Mouse (Mus musculus) left cerebral cortex, postnatal 4 days (tissue): ENCODE measurements around the gene Cbfb. TPM values are rescaled to one million over a fixed set of nuclear protein-coding genes. Genes with fewer than 3 reads are reported as not detected.

Experiments used
- DNase-seq: peaks from one replicate; pipeline ENCODE4 v3.0.0-alpha.2; 2022
- intact Hi-C: fragments of 180-260 bp; cut with DNase I; formaldehyde crosslinking; loops from one replicate; pipeline ENCODE4 v1.15.1; 2025
- total RNA-seq, 2 experiments: library from RNA; stranded (reverse); gene quantifications; 2 replicates each; pipeline ENCODE4 v1.2.3; 2021

Cbfb gene
- total RNA-seq, 2 experiments from 2014 or later = 39.0 to 47.0 TPM

GRCm38 (mm10) chr8:105235206-105235605, 64.7 kb downstream of the Cbfb start:
- intact Hi-C loops = no loop called here

DNA sequence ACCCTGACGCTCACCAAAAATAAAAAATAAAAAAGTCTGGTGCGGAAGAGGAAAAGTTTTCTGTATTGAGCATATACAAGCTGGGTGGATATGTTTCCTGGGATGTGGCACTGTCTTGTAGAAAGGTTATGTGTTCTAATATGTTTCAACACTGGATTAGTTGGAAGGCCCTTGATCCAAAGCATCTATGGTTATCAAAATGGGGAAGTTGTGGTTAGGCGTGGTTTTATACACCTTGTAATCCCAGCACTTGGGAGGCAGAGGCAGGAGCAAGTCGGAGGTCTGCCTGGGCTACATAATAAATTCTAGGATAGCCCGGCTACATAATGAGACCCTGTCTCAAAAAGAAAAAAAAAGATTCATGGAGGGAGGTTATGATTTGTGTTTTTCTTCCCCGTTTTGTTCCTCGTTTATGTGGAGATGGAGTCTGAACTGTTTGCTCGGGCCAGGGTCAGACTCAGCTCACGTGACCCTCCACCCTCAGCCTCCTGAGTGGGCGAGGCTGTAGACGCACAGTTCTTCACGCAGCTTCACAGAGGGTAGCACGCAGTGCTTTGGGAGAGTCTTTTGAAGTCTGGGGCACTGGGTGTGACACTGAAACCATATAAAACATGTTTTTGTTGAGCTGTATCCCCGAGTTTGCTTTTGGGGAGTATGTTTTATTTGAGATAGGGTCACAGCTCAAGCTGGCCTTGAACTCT, 67.1 kb downstream of the Cbfb start:
- no peak for DNase-seq
- intact Hi-C loops = no loop called here

More at GRCm38 (mm10) chr8:105235206-105235605, 64.7 kb downstream of the Cbfb start:
- DNase-seq = no peak

- no peak for DNase-seq
- intact Hi-C loops = no loop called here
Observed at GRCm38 (mm10) chr8:105241016-105241415, 70.5 kb downstream of the Cbfb start.

DNA sequence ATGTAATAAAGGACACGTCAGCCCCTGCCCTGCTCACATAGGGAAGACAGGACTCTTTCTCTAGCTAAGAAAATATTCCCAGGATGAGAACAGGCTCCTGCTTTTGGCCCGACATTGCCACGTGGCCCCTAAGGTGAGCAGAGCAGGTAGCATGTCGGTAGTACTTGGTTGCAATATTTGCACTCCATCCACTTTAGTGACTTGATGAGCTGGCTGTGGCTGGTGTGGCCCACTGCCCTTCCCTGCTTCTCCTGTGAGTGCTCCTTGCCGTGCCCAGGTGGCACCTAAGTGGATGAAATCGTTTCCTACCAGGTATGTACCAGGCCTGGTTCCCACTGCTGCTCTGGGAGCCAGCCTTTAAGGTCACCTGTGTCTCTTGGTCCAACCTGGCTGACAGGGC, 81.5 kb downstream of the Cbfb start:
- no peak for DNase-seq
- intact Hi-C loops = no loop called here

GRCm38 (mm10) chr8:105252680-105253537, 82.4 kb downstream of the Cbfb start:
- intact Hi-C loops = no loop called here
- DNase-seq = no peak

- intact Hi-C loops = no loop called here
- DNase-seq = no peak
Observed at GRCm38 (mm10) chr8:105253766-105254151, 83.3 kb downstream of the Cbfb start.

GRCm38 (mm10) chr8:105254152-105254965, 83.9 kb downstream of the Cbfb start:
- intact Hi-C loops = no loop called here
- peak; percentile 95 for DNase-seq

DNA sequence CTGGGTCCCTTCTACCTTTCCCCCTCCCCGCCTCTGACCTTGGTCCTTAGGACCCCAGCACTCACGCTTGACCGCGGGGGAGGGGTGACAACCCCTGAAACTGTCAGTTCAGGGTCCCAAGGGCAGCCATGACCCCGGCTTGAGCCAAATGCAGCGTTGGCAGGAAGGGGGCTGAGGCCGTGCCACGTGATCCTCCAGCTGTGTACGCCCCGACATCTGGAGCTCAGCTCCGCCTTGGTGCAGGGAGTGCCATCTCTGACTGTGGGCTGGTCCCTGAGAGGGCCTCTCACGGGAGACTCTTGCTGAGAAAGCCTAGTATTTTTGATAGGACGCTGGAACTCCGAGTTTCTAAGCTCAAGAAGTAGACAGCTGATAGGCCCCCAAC, 84.5 kb downstream of the Cbfb start, which contains the start of gene B3gnt9:
B3gnt9 (minus strand) TSS at position 188 of the 385 bp plus-strand sequence.
- intact Hi-C loops = no loop called here
- DNase-seq = no peak

DNA sequence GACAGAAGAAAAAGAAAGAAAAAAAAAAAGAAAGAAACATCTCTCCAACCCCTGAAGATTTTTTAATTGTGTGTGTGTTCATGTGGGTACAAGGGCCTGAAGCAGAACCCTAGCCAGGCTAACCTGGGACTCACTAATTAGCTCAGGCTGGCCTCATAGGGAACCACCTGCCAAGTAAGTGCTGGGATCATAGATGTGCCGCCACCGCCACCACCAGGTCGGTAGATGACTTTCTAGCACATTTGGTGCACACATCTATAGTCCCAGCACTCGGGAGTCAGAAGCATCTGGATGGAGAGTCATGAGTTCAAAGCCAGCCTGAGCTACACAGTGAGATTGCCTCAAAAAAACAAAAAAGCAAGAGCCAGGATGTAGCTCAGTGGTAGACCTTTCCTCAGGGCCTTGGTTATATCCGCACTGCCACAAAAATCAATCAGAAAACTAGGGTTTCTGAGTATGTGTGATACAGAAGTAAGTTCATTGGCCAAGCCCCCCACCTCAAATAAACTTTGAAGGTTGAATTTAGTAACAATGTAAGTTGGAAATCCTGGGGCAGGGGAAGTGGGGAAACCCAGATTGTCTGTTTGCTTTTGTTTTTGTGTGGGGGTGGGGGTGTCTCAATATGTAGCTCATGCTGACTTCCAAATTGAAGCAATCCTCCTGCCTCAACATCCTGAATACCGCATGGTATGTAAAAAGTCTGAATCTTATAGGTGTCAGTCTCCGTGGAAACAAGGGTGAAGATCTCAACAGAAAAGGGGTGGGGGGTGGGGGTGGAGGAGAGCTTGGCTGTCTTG, 87.0 kb downstream of the Cbfb start:
- no peak for DNase-seq
- intact Hi-C loops = no loop called here

DNA sequence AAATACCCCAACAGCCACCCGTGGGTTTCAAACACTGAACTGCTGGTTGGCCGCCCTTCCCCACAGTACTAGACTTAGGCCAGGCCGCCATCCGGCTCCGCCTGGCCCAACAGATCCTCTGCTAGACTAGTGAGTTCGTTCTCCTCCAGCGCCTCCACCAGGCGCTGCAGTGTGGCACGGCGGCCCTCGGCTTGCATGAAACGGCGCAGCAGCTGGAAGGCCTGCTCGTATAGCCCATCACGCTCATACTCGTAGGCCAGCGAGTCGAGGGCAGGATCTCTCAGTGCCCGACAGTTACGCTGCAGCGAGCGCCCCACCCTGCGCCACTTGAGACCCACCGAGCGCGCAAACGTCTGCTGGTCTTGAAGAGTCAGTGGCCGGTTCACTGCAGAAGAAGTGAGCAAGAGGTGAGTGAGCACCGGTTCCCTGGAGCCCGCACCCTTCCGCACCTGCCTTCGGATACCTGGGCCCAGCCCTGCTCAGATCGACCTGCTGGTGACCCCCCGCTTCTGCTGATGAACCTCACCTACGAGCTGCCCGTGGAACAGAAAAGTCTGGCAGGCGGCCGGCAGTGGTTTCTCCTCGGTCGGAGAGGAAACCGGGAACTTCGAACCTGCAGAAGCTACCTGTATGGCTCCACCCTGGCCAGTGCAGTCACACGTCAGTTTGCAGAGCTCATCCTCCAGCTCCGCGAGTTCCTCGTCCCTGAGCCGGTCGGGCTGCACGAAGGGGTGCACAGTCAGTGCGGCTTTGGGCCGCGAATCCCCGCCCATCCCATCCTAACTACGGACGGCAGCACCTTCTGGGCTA, 88.6 kb downstream of the Cbfb start:
- intact Hi-C loops = no loop called here
- DNase-seq = peak; percentile 40

GRCm38 (mm10) chr8:105259721-105260320, 89.3 kb downstream of the Cbfb start:
- DNase-seq = peak; percentile 77
- intact Hi-C loops = no loop called here

- intact Hi-C loops = no loop called here
- DNase-seq = no peak
Observed at GRCm38 (mm10) chr8:105260371-105261099, 90.1 kb downstream of the Cbfb start.

DNA sequence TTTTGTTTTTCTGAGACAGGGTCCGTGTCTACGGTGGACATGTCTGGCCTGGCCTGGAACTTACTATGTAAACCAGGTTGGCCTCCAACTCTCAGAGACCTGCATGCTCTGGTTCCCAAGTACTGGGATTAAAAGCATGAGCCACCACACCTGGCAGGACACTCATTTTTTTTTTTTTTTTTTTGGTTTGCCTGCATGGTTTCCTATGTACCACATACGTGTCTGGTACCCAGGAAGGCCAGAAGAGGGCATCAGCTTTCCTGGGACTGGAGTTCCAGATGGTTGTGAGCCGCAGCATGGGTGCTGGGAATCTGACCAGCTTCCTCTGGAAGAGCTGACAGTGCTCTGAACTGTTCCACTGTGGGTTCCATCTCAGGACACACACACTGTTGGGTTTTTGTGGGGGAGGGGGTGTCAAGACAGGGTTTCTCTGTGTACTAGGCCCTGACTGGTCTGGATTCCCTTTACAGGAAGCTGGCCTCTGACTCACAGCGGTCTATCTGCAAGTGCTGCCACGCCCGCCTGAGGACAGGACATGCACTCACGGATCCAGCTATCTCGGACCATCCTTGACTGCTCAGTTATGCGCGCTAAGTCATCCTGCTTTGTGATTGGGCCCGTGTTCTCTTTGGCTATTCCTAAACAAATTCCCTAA, 91.0 kb downstream of the Cbfb start:
- intact Hi-C loops = no loop called here
- DNase-seq = no peak

DNA sequence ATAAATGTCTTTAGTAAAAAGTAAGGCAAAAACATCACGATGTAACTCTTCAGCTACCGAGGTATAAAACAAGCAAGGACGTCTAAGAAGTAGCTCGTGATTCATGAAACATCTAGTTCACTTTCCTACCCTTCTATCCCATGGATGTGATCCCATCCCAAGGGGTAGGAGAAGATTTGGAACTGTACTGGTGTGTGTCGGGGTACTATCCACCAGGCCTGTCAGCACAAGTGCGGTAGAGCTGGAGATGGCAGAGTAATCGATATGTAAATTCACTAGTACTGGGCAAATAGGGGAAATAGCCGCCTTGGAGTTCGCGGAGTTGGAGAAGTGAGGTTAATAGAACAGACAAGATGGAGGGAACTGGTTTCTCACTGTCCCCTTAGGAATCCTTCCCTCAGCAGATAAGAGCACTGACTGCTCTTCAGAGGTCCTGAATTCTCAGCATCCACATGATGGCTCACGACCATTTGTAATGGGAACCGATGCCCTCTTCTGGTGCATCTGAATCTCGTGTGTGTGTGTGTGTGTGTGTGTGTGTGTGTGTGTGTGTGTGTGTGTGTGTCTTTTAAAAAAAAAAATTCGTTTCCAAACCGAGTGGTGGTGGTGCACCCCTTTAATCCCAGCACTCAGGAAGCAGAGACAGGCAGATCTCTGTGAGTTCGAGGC, 92.9 kb downstream of the Cbfb start:
- no peak for DNase-seq
- intact Hi-C loops = no loop called here

DNA sequence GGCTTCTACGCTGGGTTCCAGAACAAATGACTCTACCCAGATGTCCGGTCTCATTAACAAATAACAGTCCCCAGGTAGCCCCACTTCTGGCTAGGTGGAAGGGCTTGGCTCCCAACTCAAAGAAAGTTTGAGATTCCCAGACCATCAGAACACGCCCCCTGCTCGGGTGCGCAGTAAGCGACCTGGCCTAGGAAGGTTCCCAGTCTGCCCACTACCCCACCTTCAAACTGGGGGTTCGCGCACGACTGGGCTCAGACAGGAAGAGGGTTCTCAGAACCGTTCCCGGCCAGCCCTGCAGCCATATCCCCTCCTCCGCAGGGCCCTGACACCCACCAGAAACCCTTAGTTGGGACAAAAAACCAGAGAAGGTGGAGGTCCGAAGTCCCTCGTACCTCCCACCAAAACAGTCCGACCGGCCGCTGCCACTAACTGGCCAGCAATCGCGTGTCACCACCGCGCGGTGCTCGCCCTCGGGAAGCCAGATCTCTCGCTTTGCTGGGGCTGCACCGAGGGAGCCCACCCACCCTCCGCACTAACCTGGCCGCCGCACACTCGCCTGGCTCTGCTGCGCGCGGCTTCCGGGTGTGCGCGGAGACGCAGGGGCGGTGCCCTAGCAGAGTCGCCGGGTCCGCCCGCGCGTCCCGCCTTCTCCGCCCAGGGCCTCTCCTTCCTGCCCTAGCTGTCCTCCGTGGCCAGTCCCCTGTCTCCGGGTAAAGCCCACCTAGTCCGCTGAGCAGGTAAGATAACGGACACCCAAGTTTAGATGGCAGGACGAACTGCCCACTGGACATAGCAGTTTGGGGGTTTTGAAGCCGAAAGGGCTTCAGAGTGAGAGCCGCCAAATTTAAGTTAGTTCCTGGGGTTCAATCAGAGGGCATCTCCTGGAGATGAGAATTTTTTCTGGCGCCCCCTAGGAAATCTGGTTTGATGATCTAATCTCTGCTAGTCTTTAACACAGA, 93.8 kb downstream of the Cbfb start, which contains the start of the genes Tradd and Fbxl8:
Tradd (minus strand) TSS at position 586 of the 959 bp plus-strand sequence.
Fbxl8 (plus strand) TSS at position 625 of the 959 bp plus-strand sequence.
- intact Hi-C loops = no loop called here
- DNase-seq = peak; percentile 41

GRCm38 (mm10) chr8:105265128-105265527, 94.7 kb downstream of the Cbfb start:
- no peak for DNase-seq
- intact Hi-C loops = no loop called here
